Mouse (Mus musculus) T-cell, adult 66 days (primary cell): ENCODE results near the gene Hoxa1. TPM values are rescaled to one million over a fixed set of nuclear protein-coding genes. Genes with fewer than 3 reads are reported as not detected.

Experiments
- total RNA-seq, 2 experiments: library from RNA; stranded (reverse); gene quantifications; 3 replicates in 1 of 2; 4 replicates in 1 of 2; pipeline ENCODE4 v1.2.4; 2023

Hoxa1 gene
- total RNA-seq = not detected

DNA sequence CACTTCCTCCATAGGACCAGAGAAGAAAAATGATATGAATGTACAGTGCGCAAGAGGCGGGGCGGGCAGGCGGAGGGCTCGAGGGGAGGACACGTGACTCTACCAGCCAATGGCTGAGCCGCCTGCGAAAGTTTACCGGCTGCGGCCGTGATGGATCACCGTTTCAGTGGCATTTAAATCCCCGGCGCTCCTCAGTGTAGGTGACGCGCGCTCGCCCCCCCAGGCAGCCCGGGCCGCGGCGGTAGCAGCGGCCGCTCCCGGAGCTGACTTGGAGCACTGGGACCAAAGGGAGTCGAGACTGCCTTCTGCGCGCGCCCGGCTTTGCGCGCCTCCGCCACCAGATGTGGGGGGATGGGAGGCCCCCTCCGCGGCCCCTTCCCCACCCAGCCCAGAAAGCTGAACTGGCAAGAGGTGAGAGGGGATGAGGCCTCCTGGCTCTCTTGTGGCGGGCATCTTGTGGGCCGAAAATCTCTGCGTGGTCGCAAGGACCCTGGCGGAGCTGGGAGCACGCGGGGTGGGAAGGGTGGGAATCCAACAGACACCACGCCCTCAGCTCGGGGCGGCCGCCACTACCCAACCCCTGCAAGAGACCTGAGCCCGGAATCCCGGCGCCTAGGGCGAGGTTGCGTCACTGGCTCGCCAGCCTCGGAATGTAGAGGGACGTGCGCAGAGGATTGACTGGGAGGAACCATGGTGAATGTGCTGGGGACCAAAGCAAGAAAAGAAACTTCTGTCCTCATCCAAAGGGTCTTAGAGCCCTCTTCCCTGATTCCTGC is at the start of gene Hoxa1:
TSS of gene Hoxa1 (minus strand) at position 42 of the 776 bp plus-strand sequence.

DNA sequence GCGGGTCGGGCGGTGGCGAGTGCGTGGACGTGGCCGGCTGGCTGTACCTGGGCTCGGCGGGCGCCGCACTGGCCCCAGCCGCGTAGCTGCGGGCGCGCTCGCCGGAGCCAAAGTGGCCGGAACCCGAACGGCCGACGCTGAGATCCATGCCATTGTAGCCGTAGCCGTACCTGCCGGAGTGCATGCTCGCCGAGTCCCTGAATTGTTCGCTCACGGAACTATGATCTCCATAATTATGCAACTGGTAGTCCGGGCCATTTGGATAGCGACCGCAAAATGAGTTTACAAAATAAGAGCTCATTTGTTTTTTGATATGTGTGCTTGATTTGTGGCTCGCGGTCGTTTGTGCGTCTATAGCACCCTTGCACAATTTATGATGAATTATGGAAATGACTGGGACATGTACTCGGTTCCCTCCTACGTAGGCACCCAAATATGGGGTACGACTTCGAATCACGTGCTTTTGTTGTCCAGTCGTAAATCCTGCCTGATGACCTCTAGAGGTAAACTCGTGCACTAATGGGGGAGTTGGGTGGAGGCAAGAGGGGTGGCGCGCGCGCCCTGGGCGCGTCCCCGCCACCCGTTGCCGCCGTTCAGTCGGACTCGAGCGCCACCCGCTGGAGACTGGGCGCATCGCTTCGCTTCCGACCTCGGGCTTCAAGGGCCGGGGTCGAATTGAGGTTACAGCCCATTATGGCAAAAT is 46.1 kb upstream of the Hoxa1 start, which contains the start of gene Hoxa5:
TSS of gene Hoxa5 (minus strand) at position 538 of the 703 bp plus-strand sequence.

DNA sequence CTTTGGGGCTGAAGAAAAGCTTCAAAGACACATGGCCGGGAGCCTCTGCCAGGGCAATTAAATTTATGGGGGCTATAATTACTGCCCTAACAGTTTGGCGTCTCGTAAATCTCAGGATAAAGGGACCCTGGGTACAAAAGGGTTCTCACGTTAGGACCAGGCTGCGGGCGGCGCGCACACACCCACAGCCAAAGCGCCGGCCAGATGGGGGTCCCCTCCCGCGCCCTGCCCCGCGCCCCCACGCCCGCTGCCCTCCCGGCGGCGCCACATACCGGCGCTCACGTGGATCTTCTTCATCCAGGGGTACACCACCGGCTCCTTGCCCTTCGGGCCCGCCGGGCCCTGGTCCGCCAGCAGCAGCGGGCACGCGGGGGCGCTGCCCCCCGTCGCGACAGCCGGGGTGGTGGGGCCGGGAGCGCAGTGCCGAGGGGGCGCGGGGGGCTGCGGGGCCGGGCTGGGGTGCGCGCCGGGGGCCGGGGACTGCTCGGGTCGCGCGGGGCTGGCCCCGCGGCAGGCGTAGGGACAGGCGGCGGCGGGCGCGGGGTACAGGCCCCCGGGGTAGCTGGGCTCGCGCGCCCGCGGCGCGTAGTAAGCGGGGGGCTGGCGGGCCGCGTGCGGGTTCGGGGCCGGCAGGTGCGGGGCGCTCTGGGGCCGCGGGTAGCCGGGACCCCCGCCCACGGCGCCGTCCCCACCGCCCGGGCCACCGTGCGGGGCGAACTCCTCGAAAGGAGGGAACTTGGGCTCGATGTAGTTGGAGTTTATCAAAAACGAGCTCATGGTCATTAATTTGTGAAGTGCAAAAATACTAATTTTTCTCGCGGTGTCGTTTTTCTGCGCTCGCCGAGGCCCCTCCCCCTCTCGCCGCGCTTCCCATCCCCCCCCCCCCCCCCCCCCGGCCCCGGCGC is 33.0 kb upstream of the Hoxa1 start, which contains the start of gene Hoxa4:
TSS of gene Hoxa4 (minus strand) at position 848 of the 905 bp plus-strand sequence.

DNA sequence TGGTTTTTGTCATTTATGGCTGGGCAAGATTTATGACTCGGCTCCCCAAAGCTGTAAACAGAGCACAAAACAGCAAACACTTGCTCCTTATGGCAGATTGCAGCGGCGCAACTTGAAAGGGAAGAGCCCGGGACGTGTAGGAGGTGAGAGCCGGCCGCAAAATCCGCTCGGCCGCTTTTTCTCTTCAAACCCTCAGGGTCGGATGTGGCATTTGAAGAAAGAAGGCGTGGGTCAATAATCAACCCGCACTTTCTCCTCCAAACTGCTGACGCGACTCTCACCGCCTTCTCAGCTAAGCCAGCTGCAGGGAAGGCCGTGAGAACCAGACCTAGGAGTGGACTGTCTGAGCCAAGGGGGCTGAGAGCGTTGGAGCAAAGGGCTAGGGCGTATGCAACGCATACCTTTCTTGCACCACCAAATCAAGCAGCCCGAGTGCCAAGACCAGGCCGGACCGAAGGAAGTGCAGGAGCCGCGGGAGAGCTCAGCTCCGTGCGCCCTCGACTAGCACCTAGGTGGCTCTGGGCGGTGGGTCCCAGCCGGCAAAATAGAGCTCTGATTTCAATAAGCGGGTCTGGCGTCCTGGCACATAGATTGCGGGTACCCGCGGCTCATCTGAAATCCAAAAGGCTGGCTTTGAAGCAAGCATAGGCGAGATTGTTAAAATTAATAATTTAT is 19.1 kb upstream of the Hoxa1 start, which contains the start of gene 5730596B20Rik:
TSS of gene 5730596B20Rik (plus strand) at position 438 of the 675 bp plus-strand sequence.

DNA sequence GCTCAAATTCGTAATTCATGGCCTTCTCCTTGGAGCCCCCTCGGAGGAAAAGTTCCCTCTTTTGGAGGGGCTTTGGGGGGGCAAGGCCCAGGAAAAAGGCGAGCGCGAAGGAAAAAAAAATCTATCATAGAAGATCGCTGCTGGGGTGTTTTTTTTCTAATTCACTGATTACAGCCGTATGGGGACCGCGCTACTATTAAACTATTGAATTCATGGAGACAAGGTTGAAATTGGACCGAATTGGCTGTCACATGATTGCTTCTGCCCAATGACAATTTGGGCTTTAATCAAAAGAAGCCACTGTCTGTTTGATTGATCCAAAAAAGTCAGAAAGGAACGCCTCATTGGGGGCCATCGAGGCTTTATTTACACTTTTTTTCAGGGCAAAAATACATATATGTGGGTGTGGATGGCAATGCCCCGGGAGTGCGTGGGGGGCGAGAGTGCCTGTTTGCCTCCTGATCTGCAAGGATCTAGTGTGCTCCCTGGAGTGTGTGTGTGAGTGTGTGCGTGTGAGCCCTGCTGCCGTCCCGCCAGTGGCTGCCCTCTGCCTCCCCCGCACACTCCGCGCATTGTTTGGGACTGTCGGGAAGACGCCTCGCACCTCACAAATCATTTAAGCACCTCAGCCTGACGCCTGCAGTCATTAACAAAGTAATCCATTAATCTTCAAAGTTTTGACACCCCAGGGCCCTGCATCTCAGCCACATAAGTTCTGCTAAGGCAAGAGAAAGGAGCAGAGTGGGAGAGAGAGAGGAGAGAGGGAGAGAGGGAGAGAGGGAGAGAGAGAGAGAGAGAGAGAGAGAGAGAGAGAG is 6.7 kb upstream of the Hoxa1 start, which contains the start of gene Hoxa2:
TSS of gene Hoxa2 (minus strand) at position 206 of the 815 bp plus-strand sequence.

Other genes with a start within 250 kb of the Hoxa1 start
- gene Skap2, start 145.8 kb downstream of the Hoxa1 start, total RNA-seq = 10 to 100 TPM in 1 of 2 experiments, 1 to 10 TPM in 1; 9.8 to 18.1 TPM
- not detected for gene Hoxa2, start 6.5 kb upstream of the Hoxa1 start, total RNA-seq
- gene 5730596B20Rik, start 19.2 kb upstream of the Hoxa1 start, total RNA-seq = not detected
- not detected for gene Hoxa4, start 33.4 kb upstream of the Hoxa1 start, total RNA-seq
- gene Hoxa5, start 46.3 kb upstream of the Hoxa1 start, total RNA-seq = not detected
- gene Hoxa6, start 50.4 kb upstream of the Hoxa1 start, total RNA-seq = not detected
- gene Hoxa3, start 55.0 kb upstream of the Hoxa1 start, total RNA-seq = not detected
- gene Gm28308, start 55.0 kb upstream of the Hoxa1 start, total RNA-seq = not detected
- not detected for gene Hoxa7, start 63.5 kb upstream of the Hoxa1 start, total RNA-seq
- not detected for gene Hoxa9, start 72.8 kb upstream of the Hoxa1 start, total RNA-seq
- not detected for gene Hoxa10, start 82.5 kb upstream of the Hoxa1 start, total RNA-seq
- gene Hoxa11, start 87.5 kb upstream of the Hoxa1 start, total RNA-seq = not detected
- gene Hoxa13, start 102.6 kb upstream of the Hoxa1 start, total RNA-seq = not detected
- under 1 TPM; 0.17 to 0.77 TPM for gene Evx1, start 155.2 kb upstream of the Hoxa1 start, total RNA-seq